Mouse (Mus musculus) liver, embryonic 16.5 days (tissue): ENCODE results near the gene Tomm20. TPM values are rescaled to one million over a fixed set of nuclear protein-coding genes. Genes with fewer than 3 reads are reported as not detected.
"Not testable (repeated sequence)": the region's sequence is repeated elsewhere in the genome, so short reads cannot be mapped to it uniquely, and the experiment has no call there.

Experiments used
- ATAC-seq: fragments of 200-750 bp; cut with Nextera tagmentation; 2 replicates; pipeline ENCODE4 v1.8.0; 2017; ENCODE audit warnings: low read depth, mild to moderate bottlenecking, moderate number of reproducible peaks, moderate library complexity
- H3K27ac ChIP-seq: fragments of 300-500 bp; sonication (generic); 2 replicates; pipeline ENCODE4 v1.5.1; 2014; ENCODE audit warnings: mild to moderate bottlenecking, low read length
- H3K27me3 ChIP-seq: fragments of 300-500 bp; sonication (generic); 2 replicates; pipeline ENCODE4 v1.6.1; 2014; ENCODE audit warnings: low read depth, low read length, mixed read lengths; ENCODE audit not compliant: control insufficient read depth, insufficient read depth
- H3K36me3 ChIP-seq: fragments of 300-500 bp; sonication (generic); 2 replicates; pipeline ENCODE4 v1.6.1; 2014; ENCODE audit warnings: mild to moderate bottlenecking; ENCODE audit not compliant: control insufficient read depth, insufficient read depth
- H3K4me1 ChIP-seq: fragments of 300-500 bp; sonication (generic); 2 replicates; pipeline ENCODE4 v1.6.1; 2014; ENCODE audit warnings: low read depth, low read length, mixed read lengths; ENCODE audit not compliant: control insufficient read depth
- H3K4me2 ChIP-seq: fragments of 300-500 bp; sonication (generic); 2 replicates; pipeline ENCODE4 v1.6.1; 2014; ENCODE audit warnings: low read depth, low read length, mixed read lengths
- H3K4me3 ChIP-seq: fragments of 300-500 bp; sonication (generic); 2 replicates; pipeline ENCODE4 v1.5.1; 2014; ENCODE audit warnings: low read depth, mild to moderate bottlenecking, low read length
- H3K9ac ChIP-seq: fragments of 300-500 bp; sonication (generic); 2 replicates; pipeline ENCODE4 v1.6.1; 2014; ENCODE audit warnings: low read depth, low read length
- H3K9me3 ChIP-seq: fragments of 300-500 bp; sonication (generic); replicated peaks from 2 replicates; pipeline ENCODE4 v1.6.1; 2016; ENCODE audit warnings: low read length; ENCODE audit not compliant: control insufficient read depth
- WGBS: fragments of 180-500 bp; shearing (Covaris S2); extraction: QIAGEN DNeasy Blood & Tissue Kit; methylation state at CpG from one replicate; pipeline ENCODE4 v1.1.7; 2014; ENCODE audit not compliant: insufficient replicate concordance; 5-methylcytosine and 5-hydroxymethylcytosine counted together
- polyA plus RNA-seq: library from polyadenylated mRNA; unstranded; fragments of >200 nt; fragmentation: Nextera tagmentation; extraction: Ambion mirVana; gene quantifications from 2 replicates; pipeline ENCODE4 v1.2.1, GENCODE M21; 2015

Gene Tomm20
- 85.0 and 96.8 TPM in 2 replicates for polyA plus RNA-seq

DNA sequence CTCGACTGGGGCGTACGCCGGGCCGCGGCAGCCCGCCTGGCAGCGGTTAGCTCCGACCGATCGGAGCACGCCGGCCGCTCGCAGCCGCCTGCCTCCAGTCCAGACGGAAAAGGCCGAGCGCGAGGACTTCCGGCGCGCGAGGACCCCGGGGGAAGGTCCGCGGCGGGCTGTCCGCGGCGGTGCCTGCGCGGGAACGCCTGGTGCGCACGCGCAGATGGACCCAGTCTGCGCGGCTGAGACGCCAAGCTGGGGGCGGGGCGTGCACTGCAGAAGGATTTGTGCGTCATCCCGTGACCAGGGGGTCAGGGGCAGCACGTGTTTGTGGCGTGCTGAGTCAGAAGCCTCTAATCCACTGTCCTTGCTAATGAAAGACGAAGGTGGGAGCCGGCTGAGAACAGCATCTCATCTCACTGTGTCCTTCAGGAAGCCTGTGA is at the start of gene Tomm20:
Tomm20 (minus strand) TSS at position 115 of the 434 bp plus-strand sequence.
- peak within 1 kb of the TSS; percentile 72 for H3K27ac ChIP-seq
- under 1% methylated on average over 48 of the region's 48 CpGs for WGBS

DNA sequence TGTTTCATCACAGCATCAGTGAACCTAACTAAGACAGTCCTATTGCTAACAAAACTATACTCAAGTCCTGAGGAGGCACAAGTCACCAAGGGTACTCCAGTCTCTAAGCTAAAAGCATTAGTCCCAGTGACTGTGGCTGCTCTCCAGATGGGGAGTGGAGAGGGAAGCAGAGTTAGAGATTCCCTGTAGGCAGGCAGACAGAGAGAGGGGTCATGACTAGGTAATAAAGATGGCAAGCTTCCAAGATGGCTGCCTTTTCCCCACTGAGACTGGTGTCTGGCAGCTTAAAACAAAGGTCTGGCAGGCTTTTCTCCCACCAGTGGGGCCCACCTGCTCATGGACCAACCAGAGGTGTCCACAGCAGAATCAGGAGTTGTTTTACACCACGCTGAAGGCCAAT is 48.9 kb upstream of the Tomm20 start:
- H3K27ac ChIP-seq = no peak overlapping the region
- H3K9me3 ChIP-seq = no peaks in the 10 kb centered on the region
- no peaks in the 10 kb centered on the region for H3K36me3 ChIP-seq
- H3K4me3 ChIP-seq = no peak overlapping the region
- H3K27me3 ChIP-seq = no peaks in the 10 kb centered on the region
- H3K4me2 ChIP-seq = no peak overlapping the region
- no peaks in the 10 kb centered on the region for H3K4me1 ChIP-seq
- ATAC-seq = no peak
- no peak overlapping the region for H3K9ac ChIP-seq
- 63% methylated on average over 1 of the region's 1 CpGs for WGBS

More for the DNA sequence above, at the start of gene Tomm20:
- peak within 1 kb of the TSS; percentile 87 for H3K4me3 ChIP-seq
- no peaks in the 10 kb centered on the region for H3K9me3 ChIP-seq
- H3K9ac ChIP-seq = peak within 1 kb of the TSS; percentile 91
- peak; percentile 94 for ATAC-seq
- H3K36me3 ChIP-seq = peaks cover 6% of the 10 kb centered on the region
- H3K4me2 ChIP-seq = peak within 1 kb of the TSS; percentile 93
- no peaks in the 10 kb centered on the region for H3K27me3 ChIP-seq
- H3K4me1 ChIP-seq = peaks cover 25% of the 10 kb centered on the region

DNA sequence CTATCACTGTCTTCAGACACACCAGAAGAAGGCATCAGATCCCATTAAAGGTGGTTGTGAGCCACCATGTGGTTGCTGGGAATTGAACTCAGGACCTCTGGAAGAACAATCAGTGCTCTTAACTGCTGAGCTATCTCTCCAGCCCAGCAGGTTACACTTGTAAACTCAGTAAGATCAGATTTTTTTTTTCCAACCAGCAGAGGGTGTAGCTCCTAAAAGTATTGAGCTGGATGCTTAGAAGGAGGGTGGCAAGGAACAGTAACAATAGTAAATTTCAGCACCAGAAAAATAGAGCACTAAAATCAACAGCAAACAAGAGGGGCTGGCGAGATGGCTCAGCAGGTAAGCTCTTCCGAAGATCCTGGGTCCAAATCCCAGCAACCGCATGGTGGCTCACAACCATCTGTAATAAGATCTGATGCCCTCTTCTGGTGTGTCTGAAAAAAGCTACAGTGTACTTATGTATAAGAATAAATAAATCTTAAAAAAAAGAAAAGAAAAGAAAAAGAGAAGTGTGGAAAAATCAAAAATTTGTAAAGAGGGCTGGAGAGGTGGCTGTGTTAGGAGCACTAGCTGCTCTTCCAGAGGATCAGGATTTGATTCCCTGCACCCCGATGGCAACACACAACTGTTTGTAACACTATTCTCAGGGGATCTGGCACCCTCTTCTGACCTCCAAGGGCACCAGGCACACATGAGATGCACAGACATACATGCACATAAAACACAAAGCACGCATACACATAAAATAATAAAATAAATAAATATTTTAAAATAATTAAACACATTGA is 43.9 kb upstream of the Tomm20 start:
- H3K4me3 ChIP-seq = no peak overlapping the region
- ATAC-seq = no peak
- no peaks in the 10 kb centered on the region for H3K9me3 ChIP-seq
- no peak overlapping the region for H3K9ac ChIP-seq
- H3K36me3 ChIP-seq = no peaks in the 10 kb centered on the region
- H3K4me2 ChIP-seq = no peak overlapping the region
- H3K4me1 ChIP-seq = no peaks in the 10 kb centered on the region; the same call in 1 of the 2 replicates
- H3K27me3 ChIP-seq = no peaks in the 10 kb centered on the region
- no peak overlapping the region for H3K27ac ChIP-seq
- 57% methylated on average over 5 of the region's 5 CpGs for WGBS

DNA sequence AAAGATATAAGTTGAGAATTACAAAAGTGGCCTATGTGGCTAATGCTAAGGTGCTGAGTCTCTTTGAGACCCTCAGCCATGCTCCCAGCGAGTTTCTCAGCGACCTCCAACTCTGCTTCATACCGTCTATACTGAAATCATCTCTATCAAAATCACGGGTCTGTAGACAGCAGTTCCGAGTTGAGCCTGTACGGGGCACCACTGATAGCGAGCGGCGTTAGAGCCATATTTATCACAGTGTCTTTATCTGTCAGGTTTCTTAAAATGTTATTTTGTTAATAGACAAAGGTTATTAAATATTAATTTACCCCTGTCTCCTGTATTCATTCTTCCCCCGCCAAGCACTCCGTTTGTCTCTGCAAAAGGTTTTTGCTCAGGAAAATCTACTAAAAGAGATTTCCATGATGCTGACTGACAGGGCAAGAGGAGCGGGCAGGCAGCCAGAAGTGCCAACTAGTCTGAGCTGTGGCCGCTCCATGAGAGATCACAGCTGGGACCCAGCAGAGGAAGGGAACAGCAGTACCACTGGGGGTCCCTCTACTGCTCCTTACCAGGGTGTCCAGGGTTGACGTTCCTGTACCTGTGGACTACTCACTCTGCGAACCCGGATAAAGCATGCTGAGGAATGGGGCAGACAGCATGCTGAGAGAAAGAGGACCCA is 42.8 kb upstream of the Tomm20 start:
- Histone ChIP-seq H3K9me3 (no peaks in the 10 kb centered on the region), H3K36me3 (no peaks in the 10 kb centered on the region), H3K9ac (no peak overlapping the region), H3K4me3 (no peak overlapping the region), H3K4me1 (no peaks in the 10 kb centered on the region; the same call in 1 of the 2 replicates), H3K27me3 (no peaks in the 10 kb centered on the region), H3K27ac (no peak overlapping the region), H3K4me2 (no peak overlapping the region)
- WGBS = 55% methylated on average over 16 of the region's 16 CpGs
- ATAC-seq = no peak

DNA sequence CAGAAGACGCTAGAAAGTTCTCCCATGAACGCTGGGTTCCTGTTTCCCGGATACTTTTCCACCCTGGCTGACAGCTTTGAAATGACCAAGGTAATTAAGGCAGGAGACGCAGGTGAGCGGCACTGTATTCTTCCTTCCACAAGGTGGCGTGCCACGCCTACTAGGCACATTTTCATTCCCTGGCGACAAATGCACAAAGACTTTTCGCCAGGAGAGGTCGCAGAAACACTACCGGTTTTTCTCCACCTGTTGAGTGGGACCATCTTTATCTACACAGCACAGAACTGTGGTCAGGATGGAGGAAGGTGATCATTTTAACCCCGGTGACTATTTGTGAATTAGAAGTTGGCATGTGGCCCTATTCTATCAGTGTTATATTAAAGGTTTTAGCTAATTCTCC is 40.9 kb upstream of the Tomm20 start:
- Histone ChIP-seq H3K9ac (no peak overlapping the region), H3K36me3 (no peaks in the 10 kb centered on the region), H3K4me2 (no peak overlapping the region), H3K27me3 (no peaks in the 10 kb centered on the region), H3K4me3 (no peak overlapping the region), H3K9me3 (no peaks in the 10 kb centered on the region), H3K27ac (no peak overlapping the region), H3K4me1 (no peaks in the 10 kb centered on the region; the same call in 1 of the 2 replicates)
- 2% methylated on average over 12 of the region's 12 CpGs for WGBS
- 0 out of 2 replicates have a peak, but pooled peaks have one; percentile 39 for ATAC-seq

DNA sequence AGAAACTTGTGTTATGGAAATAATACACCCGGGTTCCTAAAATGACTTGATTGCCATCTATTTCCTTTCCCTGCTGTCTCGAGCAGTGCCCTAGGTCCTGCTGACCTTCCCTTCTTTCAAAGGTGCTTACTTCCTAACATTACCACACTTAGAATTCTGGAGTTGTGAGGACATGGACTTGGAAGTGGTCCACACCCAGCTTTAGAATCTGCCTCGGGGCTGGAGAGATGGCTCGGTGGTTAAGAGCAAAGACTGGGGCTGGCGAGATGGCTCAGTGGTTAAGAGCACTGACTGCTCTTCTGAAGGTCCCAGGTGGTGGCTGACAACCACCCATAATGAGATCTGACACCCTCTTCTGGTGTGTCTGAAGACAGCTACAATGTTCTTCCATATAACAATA is 34.4 kb upstream of the Tomm20 start:
- Histone ChIP-seq H3K9ac (no peak overlapping the region), H3K27ac (no peak overlapping the region), H3K4me2 (no peak overlapping the region), H3K36me3 (no peaks in the 10 kb centered on the region), H3K4me1 (0 out of 2 replicates have a peak, but pooled peaks cover 2% of the 10 kb centered on the region), H3K27me3 (peaks cover 5% of the 10 kb centered on the region; the same call in 1 of the 2 replicates), H3K4me3 (no peak overlapping the region), H3K9me3 (no peaks in the 10 kb centered on the region)
- no peak for ATAC-seq
- WGBS = 41% methylated on average over 5 of the region's 5 CpGs

DNA sequence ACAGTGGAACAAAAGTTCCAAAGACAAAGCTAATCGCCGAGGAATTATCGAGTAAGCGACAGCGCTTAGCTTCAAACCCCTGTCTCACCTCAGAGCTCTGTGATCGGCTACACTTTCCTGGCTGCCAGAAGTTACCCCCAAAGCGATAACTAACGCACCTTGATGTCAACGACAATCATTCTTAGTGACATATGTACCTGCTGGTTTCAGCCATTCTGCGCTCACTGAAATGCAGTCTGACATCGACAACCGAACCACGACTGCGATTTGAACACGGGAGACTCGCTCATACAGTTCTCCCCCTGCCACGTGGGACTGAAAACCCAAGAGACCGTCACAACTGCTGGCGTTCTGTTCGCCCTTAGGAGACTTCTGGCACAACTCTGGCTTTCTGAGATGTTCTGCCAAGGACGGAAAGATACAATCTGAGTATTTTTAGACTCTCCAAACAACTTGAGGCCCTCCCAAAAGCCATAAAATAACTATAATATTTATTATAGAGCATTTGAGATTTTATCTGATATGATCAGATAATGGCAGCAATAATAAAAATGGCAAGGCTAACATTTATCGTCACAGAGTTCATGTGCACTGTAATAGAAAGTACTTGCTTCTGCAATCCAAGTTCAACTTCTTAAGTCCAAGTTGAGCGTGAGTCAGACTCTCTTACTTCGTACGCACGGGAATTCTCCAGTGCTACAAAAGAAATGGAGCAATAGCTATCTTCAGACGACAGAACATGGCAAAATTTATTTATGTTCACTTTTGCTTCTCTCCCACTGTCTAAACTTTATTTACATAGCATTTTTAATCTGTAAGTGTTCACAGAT is 33.7 kb upstream of the Tomm20 start:
- ATAC-seq = no peak
- no peaks in the 10 kb centered on the region for H3K9me3 ChIP-seq
- WGBS = 21% methylated on average over 27 of the region's 27 CpGs
- no peak overlapping the region for H3K9ac ChIP-seq
- 0 out of 2 replicates have a peak, but pooled peaks cover 2% of the 10 kb centered on the region for H3K4me1 ChIP-seq
- peaks cover 5% of the 10 kb centered on the region; the same call in 1 of the 2 replicates for H3K27me3 ChIP-seq
- no peak overlapping the region for H3K27ac ChIP-seq
- H3K36me3 ChIP-seq = no peaks in the 10 kb centered on the region
- H3K4me2 ChIP-seq = peak overlapping the region; percentile 37; the same call in 1 of the 2 replicates
- H3K4me3 ChIP-seq = peak overlapping the region; percentile 32; the same call in 1 of the 2 replicates

DNA sequence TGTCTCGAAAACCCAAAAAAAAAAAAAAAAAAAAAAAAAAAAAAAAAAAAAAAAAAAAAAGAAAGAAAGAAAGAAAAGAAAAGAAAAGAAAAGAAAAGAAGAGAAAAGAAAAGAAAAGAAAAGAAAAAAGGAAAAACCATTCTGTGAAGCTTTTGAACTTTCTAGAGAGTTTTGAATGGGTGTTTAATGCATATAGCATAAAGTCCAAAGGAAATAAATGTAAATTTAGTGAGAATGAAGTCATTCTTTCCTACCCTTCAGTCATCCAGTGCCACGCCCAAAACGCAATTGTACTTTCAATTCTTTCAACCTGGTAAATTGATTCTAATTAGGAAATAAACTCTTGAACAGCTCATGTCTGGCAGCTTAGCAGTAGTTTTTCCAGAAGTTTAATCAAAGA is 32.9 kb upstream of the Tomm20 start:
- H3K36me3 ChIP-seq, H3K27me3 ChIP-seq, ATAC-seq, H3K4me1 ChIP-seq, H3K9me3 ChIP-seq, H3K27ac ChIP-seq, H3K9ac ChIP-seq, H3K4me3 ChIP-seq: not testable (repeated sequence)
- 25% methylated on average over 2 of the region's 3 CpGs for WGBS
- peak overlapping the region; percentile 37; the same call in 1 of the 2 replicates for H3K4me2 ChIP-seq
